Mouse (Mus musculus) stomach, postnatal 0 days (tissue): ENCODE measurements around the gene Trp53i11.

Experiments
- CTCF ChIP-seq: IDR thresholded peaks from 2 replicates; pipeline ENCODE4 v1.5.1; 2016; ENCODE audit warnings: antibody characterized with exemption, low read depth, mild to moderate bottlenecking, moderate library complexity
- EP300 ChIP-seq: optimal IDR thresholded peaks from 2 replicates; pipeline ENCODE3; 2016; ENCODE audit warnings: antibody characterized with exemption

- TF ChIP-seq CTCF (no peak), EP300 (no peak)
These were observed 26.8 kb upstream of the Trp53i11 start for GRCm38 (mm10) chr2:93160467-93161035.
